ENCODE assay signal across 8 mouse cellular contexts in genomic region chr6:30628152-30628551, GRCm38 (mm10). TPM values are rescaled to one million over a fixed set of nuclear protein-coding genes. Genes with fewer than 3 reads are reported as not detected.
A peak's percentile ranks its signal among the peaks of the same experiment; 100 is the strongest.
DNase-seq lines count a peak whose midpoint lies in the region; ATAC-seq lines count a peak whose summit lies in the region.

No protein-coding gene starts in this region.

- intact Hi-C loops in left cerebral cortex, postnatal 4 days (cut with DNase I), result no loop called here

- DNase-seq in left cerebral cortex, postnatal 4 days, result peak; percentile 62
- no peak for DNase-seq in left cerebral cortex, adult 11 months (ENCODE audit: low spot score)
- peak; percentile 46 for DNase-seq in embryo, embryonic 9.5 days (ENCODE audit: extremely low spot score)
- DNase-seq in layer of hippocampus, postnatal 14 days (ENCODE audit: low spot score in 2 of 2), result peak; percentile 50 to 67
- peak; percentile 9 for DNase-seq in retina, postnatal 7 days (ENCODE audit: low read depth, low spot score)
- DNase-seq in gastrocnemius, postnatal 25 days, result no peak
- DNase-seq in heart, adult 8-10 months (ENCODE audit: low spot score), result no peak

- no peak for ATAC-seq in megakaryocyte-erythroid progenitor cell, adult 5-6 weeks (replicated peaks; ENCODE audit: low FRiP score, low TSS enrichment, poor library complexity, severe bottlenecking)

RNA-seq across cellular contexts. Expression of gene Cpa1, which starts 10.9 kb away (rescaled TPM):
- not detected for total RNA-seq in left cerebral cortex, postnatal 4 days (2021)
- not detected for total RNA-seq in layer of hippocampus, postnatal 14 days (2021)
- not detected in 2 replicates for total RNA-seq in megakaryocyte-erythroid progenitor cell, adult 5-6 weeks (2014; fragmentation: Nextera tagmentation)
- total RNA-seq in megakaryocyte-erythroid progenitor cell, adult 5-6 weeks (2017), result not detected in 2 replicates
- total RNA-seq in gastrocnemius, postnatal 25 days (2021), result not detected
- under 1 TPM in 2 of 4 experiments, not detected in 2; 0.19 to 0.20 TPM for total RNA-seq in heart, adult 8-10 months (2022)

RNA-seq across cellular contexts. Expression of gene Cpa5, which starts 17.3 kb away (rescaled TPM):
- total RNA-seq in left cerebral cortex, postnatal 4 days (2021), result not detected
- total RNA-seq in layer of hippocampus, postnatal 14 days (2021), result not detected
- not detected in 2 replicates for total RNA-seq in megakaryocyte-erythroid progenitor cell, adult 5-6 weeks (2014; fragmentation: Nextera tagmentation)
- total RNA-seq in megakaryocyte-erythroid progenitor cell, adult 5-6 weeks (2017), result not detected in 2 replicates
- not detected for total RNA-seq in gastrocnemius, postnatal 25 days (2021)
- not detected for total RNA-seq in heart, adult 8-10 months (2022)

RNA-seq across cellular contexts. Expression of gene Cpa4, which starts 60.0 kb away (rescaled TPM):
- under 1 TPM in 1 of 2 experiments, not detected in 1; 0.24 TPM for total RNA-seq in left cerebral cortex, postnatal 4 days (2021)
- not detected for total RNA-seq in layer of hippocampus, postnatal 14 days (2021)
- total RNA-seq in megakaryocyte-erythroid progenitor cell, adult 5-6 weeks (2014; fragmentation: Nextera tagmentation), result not detected in 2 replicates
- not detected in 2 replicates for total RNA-seq in megakaryocyte-erythroid progenitor cell, adult 5-6 weeks (2017)
- not detected for total RNA-seq in gastrocnemius, postnatal 25 days (2021)
- total RNA-seq in heart, adult 8-10 months (2022), result not detected

Comparison
In these comparisons a context has a peak if more than half of its experiments do, and no peak if none do; other contexts are left out.
1. DNase-seq: peak in left cerebral cortex, postnatal 4 days (single experiment), embryo, embryonic 9.5 days (single experiment), layer of hippocampus, postnatal 14 days (2 of 2) and retina, postnatal 7 days (single experiment); none in left cerebral cortex, adult 11 months (single experiment), gastrocnemius, postnatal 25 days (single experiment) and heart, adult 8-10 months (single experiment).